Mouse (Mus musculus): ENCODE measurements around the gene Ugt1a9.
"Not testable (repeated sequence)": the region's sequence is repeated elsewhere in the genome, so short reads cannot be mapped to it uniquely, and the experiment has no call there.

Gene Ugt1a9

GRCm38 (mm10) chr1:88220336-88220735 lies 149.7 kb downstream of the Ugt1a9 start:
- DNase-seq (ENCODE audit: low spot score in 2 of 2), result no peak

GRCm38 (mm10) chr1:88222216-88222615 lies 151.6 kb downstream of the Ugt1a9 start:
- no peak for DNase-seq (ENCODE audit: low spot score in 2 of 2)

GRCm38 (mm10) chr1:88223011-88223515 lies 152.5 kb downstream of the Ugt1a9 start:
- DNase-seq (ENCODE audit: low spot score in 2 of 2), result not testable (repeated sequence)

GRCm38 (mm10) chr1:88223591-88223990 lies 153.0 kb downstream of the Ugt1a9 start:
- DNase-seq (ENCODE audit: low spot score in 2 of 2), result no peak

GRCm38 (mm10) chr1:88224029-88224776 lies 153.6 kb downstream of the Ugt1a9 start:
- no peak for DNase-seq (ENCODE audit: low spot score in 2 of 2)

GRCm38 (mm10) chr1:88225301-88225700 lies 154.7 kb downstream of the Ugt1a9 start:
- not testable (repeated sequence) for DNase-seq (ENCODE audit: low spot score in 2 of 2)

- DNase-seq (ENCODE audit: low spot score in 2 of 2), result peak in 1 of 2 experiments; percentile 1
Observed at GRCm38 (mm10) chr1:88225741-88226140, 155.1 kb downstream of the Ugt1a9 start.

GRCm38 (mm10) chr1:88226670-88227379 lies 156.2 kb downstream of the Ugt1a9 start, which contains the start of gene Mroh2a:
TSS of gene Mroh2a (plus strand) at chr1:88226986.
- peak; percentile 0 to 19 for DNase-seq (ENCODE audit: low spot score in 2 of 2)

GRCm38 (mm10) chr1:88227482-88227881 lies 156.9 kb downstream of the Ugt1a9 start:
- DNase-seq (ENCODE audit: low spot score in 2 of 2), result peak in 1 of 2 experiments; percentile 18

GRCm38 (mm10) chr1:88228121-88228520 lies 157.5 kb downstream of the Ugt1a9 start:
- DNase-seq (ENCODE audit: low spot score in 2 of 2), result peak in 1 of 2 experiments; percentile 37

GRCm38 (mm10) chr1:88229566-88229965 lies 159.0 kb downstream of the Ugt1a9 start:
- peak in 1 of 2 experiments; percentile 24 for DNase-seq (ENCODE audit: low spot score in 2 of 2)

GRCm38 (mm10) chr1:88229986-88230385 lies 159.4 kb downstream of the Ugt1a9 start:
- DNase-seq (ENCODE audit: low spot score in 2 of 2), result peak in 1 of 2 experiments; percentile 24

- peak in 1 of 2 experiments; percentile 30 for DNase-seq (ENCODE audit: low spot score in 2 of 2)
Observed at GRCm38 (mm10) chr1:88230421-88230820, 159.8 kb downstream of the Ugt1a9 start.

GRCm38 (mm10) chr1:88230981-88231802 lies 160.6 kb downstream of the Ugt1a9 start:
- DNase-seq (ENCODE audit: low spot score in 2 of 2), result peak in 1 of 2 experiments; percentile 23

GRCm38 (mm10) chr1:88231803-88232499 lies 161.4 kb downstream of the Ugt1a9 start:
- peak in 1 of 2 experiments; percentile 28 for DNase-seq (ENCODE audit: low spot score in 2 of 2)

- peak in 1 of 2 experiments; percentile 32 for DNase-seq (ENCODE audit: low spot score in 2 of 2)
Observed at GRCm38 (mm10) chr1:88232664-88233380, 162.2 kb downstream of the Ugt1a9 start.

- DNase-seq (ENCODE audit: low spot score in 2 of 2), result peak in 1 of 2 experiments; percentile 36
Observed at GRCm38 (mm10) chr1:88233421-88234247, 163.0 kb downstream of the Ugt1a9 start.

GRCm38 (mm10) chr1:88234248-88234610 lies 163.6 kb downstream of the Ugt1a9 start:
- DNase-seq (ENCODE audit: low spot score in 2 of 2), result no peak

GRCm38 (mm10) chr1:88234646-88235045 lies 164.0 kb downstream of the Ugt1a9 start:
- DNase-seq (ENCODE audit: low spot score in 2 of 2), result no peak
